Mouse (Mus musculus): ENCODE data around the gene Mrs2. TPM values are rescaled to one million over a fixed set of nuclear protein-coding genes. Genes with fewer than 3 reads are reported as not detected.

Mrs2 gene
- polyA plus RNA-seq, 1 experiment from 2014 or later: 24.4 TPM

Other genes with a start within 250 kb of the Mrs2 start
- gene BC005537, start 218.7 kb downstream of the Mrs2 start, polyA plus RNA-seq (2014; fragmentation: Nextera tagmentation; extraction: Ambion mirVana): 23.4 and 39.7 TPM in 2 replicates
- 51.3 and 58.6 TPM in 2 replicates for gene Acot13, start 188.8 kb downstream of the Mrs2 start, polyA plus RNA-seq (2014; fragmentation: Nextera tagmentation; extraction: Ambion mirVana)
- gene Tdp2, start 188.7 kb downstream of the Mrs2 start, polyA plus RNA-seq (2014; fragmentation: Nextera tagmentation; extraction: Ambion mirVana): 78.9 and 79.4 TPM in 2 replicates
- 0.94 and 1.4 TPM in 2 replicates for gene D130043K22Rik, start 175.2 kb downstream of the Mrs2 start, polyA plus RNA-seq (2014; fragmentation: Nextera tagmentation; extraction: Ambion mirVana)
- 6.0 and 7.6 TPM in 2 replicates for gene Aldh5a1, start 82.7 kb downstream of the Mrs2 start, polyA plus RNA-seq (2014; fragmentation: Nextera tagmentation; extraction: Ambion mirVana)
- gene Gpld1, start 77.2 kb downstream of the Mrs2 start, polyA plus RNA-seq (2014; fragmentation: Nextera tagmentation; extraction: Ambion mirVana): 0.25 and 0.81 TPM in 2 replicates
- 3.2 and 3.8 TPM in 2 replicates for gene Dcdc2a, start 35.6 kb upstream of the Mrs2 start, polyA plus RNA-seq (2014; fragmentation: Nextera tagmentation; extraction: Ambion mirVana)